Mouse (Mus musculus) cortical plate, adult 2 months (tissue): Measurements from ENCODE around the gene Akap9. TPM values are rescaled to one million over a fixed set of nuclear protein-coding genes. Genes with fewer than 3 reads are reported as not detected.
"Not testable (repeated sequence)": the region's sequence is repeated elsewhere in the genome, so short reads cannot be mapped to it uniquely, and the experiment has no call there.

Experiments
- H3K27ac ChIP-seq: fragments of 200-500 bp; 2 replicates; pipeline ENCODE4 v1.5.1; 2012; ENCODE audit warnings: low read length, control low read depth, inconsistent platforms; ENCODE audit not compliant: insufficient read depth
- H3K4me1 ChIP-seq: fragments of 200-500 bp; 2 replicates; pipeline ENCODE4 v1.6.1; 2011; ENCODE audit warnings: low read length; ENCODE audit not compliant: control insufficient read depth, insufficient read depth
- H3K4me3 ChIP-seq: fragments of 200-500 bp; 2 replicates; pipeline ENCODE4 v1.5.1; 2011; ENCODE audit warnings: mild to moderate bottlenecking, low read length, control low read depth; ENCODE audit not compliant: insufficient read depth
- CTCF ChIP-seq: fragments of 200-500 bp; IDR thresholded peaks from 2 replicates; pipeline ENCODE4 v1.5.1; 2011; ENCODE audit warnings: mild to moderate bottlenecking, control low read depth, low read length; ENCODE audit not compliant: insufficient read depth; ENCODE audit errors: extremely low read depth
- POLR2A ChIP-seq: fragments of 200-500 bp; IDR thresholded peaks from 2 replicates; pipeline ENCODE4 v1.6.1; 2011; ENCODE audit warnings: mild to moderate bottlenecking, low read length, control low read depth; ENCODE audit not compliant: insufficient read depth; ENCODE audit errors: extremely low read depth
- polyA plus RNA-seq: library from polyadenylated mRNA; depleted of rRNA; stranded (reverse); fragments of >200 nt; gene quantifications from 2 replicates; pipeline ENCODE4 v1.2.3, GENCODE M21; 2012; rRNA removed

Gene Akap9
- polyA plus RNA-seq, 1 experiment, result 25.1 TPM

- peak within 1 kb of the TSS; percentile 97 for H3K27ac ChIP-seq
- TF ChIP-seq CTCF, result no peak
- TF ChIP-seq POLR2A, result peak; percentile 66; the same call in 1 of the 2 replicates
- no peaks in the 10 kb centered on the region; the same call in 1 of the 2 replicates for H3K4me1 ChIP-seq
- H3K4me3 ChIP-seq, result peak within 1 kb of the TSS; percentile 95
These were observed 176.6 kb downstream of the Akap9 start, which contains the start of gene Cyp51 for GRCm38 (mm10) chr5:4104341-4105040. Gene Cyp51 (minus strand): TSS chr5:4104746.

- no peak for TF ChIP-seq POLR2A
- no peak for TF ChIP-seq CTCF
- H3K4me1 ChIP-seq, result no peaks in the 10 kb centered on the region; the same call in 1 of the 2 replicates
- no peak overlapping the region for H3K27ac ChIP-seq
These were observed 177.9 kb downstream of the Akap9 start for GRCm38 (mm10) chr5:4105651-4106186.

DNA sequence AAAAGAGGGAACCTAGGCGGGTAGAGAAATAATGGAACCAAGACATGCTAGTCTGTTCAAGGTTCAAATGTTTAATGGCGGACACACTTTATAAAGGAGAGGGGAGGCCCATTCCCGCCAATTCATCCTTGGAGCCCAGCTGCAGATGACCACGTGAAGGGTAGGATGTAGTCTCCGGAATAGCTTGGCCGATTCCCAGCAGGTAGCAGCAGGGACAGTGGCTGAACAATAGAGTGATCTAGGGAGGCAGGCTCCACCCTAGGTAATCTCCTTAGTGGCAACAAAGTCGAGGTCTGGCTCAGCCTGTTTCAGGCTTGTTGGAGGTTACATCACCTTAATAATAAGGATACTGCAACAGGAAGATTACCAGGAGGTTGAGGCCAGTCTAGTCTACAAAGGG is 179.2 kb downstream of the Akap9 start:
- H3K4me3 ChIP-seq, H3K4me1 ChIP-seq, H3K27ac ChIP-seq: not testable (repeated sequence)

More at GRCm38 (mm10) chr5:4105651-4106186, 177.9 kb downstream of the Akap9 start:
- H3K4me3 ChIP-seq, result no peak overlapping the region

DNA sequence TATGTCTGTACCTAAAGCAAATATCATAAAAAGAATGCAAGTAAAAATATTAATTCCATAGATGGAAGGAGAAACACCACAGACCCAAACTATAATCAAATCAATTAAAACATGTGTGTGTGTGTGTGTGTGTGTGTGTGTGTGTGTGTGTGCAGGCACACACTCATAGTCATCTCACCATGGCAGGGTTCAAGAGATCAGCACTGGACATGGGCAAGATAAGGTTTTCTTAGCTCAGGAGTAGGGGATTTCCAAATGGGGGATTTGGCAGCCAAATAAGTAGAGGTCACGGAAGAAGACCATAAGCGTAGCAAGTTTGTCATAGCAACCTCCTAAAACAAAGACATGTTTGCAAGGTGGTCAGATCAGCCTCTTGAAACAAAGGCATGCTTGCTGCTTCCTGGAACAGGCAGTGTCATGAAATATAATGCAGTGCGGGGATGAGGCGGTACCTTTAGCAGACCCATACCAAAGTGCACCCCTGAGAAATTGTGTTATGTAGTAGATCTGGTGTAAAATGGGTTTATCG is 184.8 kb downstream of the Akap9 start:
- TF ChIP-seq CTCF, result no peak
- TF ChIP-seq POLR2A, result no peak
- Histone ChIP-seq H3K27ac (no peak overlapping the region), H3K4me1 (no peaks in the 10 kb centered on the region), H3K4me3 (no peak overlapping the region)

Other genes with a start within 250 kb of the Akap9 start
- 19.9 and 22.4 TPM in 2 replicates for gene Ankib1, start 125.1 kb upstream of the Akap9 start, polyA plus RNA-seq
- gene Krit1, start 124.9 kb upstream of the Akap9 start, polyA plus RNA-seq, result 46.9 and 47.3 TPM in 2 replicates
- gene Lrrd1, start 82.9 kb upstream of the Akap9 start, polyA plus RNA-seq, result 0.13 and 0.15 TPM in 2 replicates
- gene Mterf1a, start 34.1 kb upstream of the Akap9 start, polyA plus RNA-seq, result 5.2 and 5.7 TPM in 2 replicates
- gene Cyp51, start 176.7 kb downstream of the Akap9 start, polyA plus RNA-seq, result 55.4 and 67.2 TPM in 2 replicates